Mouse (Mus musculus): ENCODE results near the gene Spef1. TPM values are rescaled to one million over a fixed set of nuclear protein-coding genes. Genes with fewer than 3 reads are reported as not detected.

Gene Spef1
- total RNA-seq, 2 experiments from 2014 or later: 5.7 to 6.2 TPM

DNA sequence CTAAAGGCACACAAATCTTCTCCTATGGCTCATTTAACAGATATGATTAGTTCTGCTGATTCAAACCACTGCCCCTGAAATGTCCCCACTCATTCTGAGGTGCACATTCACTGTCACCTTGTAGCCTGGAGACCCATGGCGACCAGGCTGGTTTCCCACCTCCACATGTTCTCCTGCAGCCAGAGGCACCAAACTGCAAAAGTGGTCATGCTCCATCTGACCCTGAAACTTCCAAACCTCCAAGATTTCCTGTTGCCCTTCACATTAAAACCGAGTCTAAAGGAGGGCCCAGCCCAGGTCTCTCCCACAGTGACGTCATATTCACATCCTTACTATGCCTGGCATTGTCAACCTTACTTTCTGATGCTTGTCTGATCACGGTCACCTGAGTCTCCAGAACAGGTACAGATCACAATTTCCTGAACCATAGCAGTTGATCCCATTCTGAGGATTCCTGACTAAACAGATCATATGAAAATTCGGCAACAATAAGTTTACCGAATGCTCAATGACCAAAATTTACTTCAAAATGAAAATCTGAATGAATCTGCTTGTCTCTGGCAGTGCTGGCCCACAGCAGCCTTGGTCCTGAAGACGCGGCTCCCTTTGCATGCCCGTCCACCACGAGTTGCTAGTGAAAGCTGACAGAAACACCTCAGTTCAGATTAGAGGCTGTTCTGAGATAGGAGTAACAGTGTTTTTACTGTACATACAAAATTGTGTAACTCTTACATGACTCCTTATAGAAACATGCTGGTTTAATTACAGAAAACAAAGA is 54.8 kb downstream of the Spef1 start:
- peak in 1 of 2 experiments; percentile 2 for DNase-seq
- intact Hi-C loops (cut with DNase I): no loop called here

DNA sequence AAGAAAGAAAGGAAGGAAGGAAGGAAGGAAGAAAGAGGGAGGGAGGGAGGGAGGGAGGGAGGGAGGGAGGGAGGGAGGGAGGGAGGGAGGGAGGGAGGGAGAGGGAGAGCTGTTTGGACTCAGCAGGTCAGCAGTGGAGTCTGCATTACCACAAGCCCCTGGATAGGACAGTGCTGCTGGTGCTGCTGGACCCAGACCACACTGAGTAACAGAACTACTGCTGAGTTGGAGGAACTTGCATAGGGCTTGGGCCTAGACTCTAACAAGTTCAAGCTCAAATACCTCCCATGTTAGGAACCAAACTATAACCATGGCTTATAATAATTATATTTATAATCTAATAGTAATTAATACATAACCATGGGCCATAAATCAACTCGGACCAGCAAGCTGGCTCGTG is 56.2 kb downstream of the Spef1 start:
- intact Hi-C loops (cut with DNase I): no loop called here

GRCm38 (mm10) chr2:131129836-131130235 is 57.2 kb downstream of the Spef1 start:
- intact Hi-C loops (cut with DNase I): no loop called here
- DNase-seq: peak in 1 of 2 experiments; percentile 36

More for the DNA sequence above, 56.2 kb downstream of the Spef1 start:
- peak in 1 of 2 experiments; percentile 0 for DNase-seq

DNA sequence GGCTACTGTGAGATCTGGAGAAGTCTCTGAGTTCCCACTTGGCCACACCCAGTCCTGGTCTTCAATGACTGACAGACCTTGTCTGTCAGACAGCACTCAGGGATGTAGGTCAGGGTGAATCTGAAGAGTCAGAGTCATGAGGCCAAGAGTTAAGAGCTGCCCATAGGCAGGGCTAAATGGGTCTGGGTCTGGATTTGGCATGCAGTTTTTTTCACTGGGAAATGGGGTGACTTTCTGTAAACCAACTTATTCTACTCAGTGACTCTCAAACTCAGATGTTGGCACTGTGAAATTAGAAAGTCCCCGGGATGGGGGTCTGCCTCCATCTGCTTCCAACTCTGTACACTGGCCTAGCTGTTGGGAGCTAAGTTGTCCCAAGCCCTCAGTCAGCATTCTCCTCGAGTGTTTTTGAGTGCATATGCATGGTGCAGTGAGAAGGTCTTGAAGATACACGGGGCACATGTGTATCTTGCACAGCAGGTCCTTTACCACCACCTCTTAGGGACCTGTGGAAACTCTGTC is 58.4 kb downstream of the Spef1 start:
- intact Hi-C loops (cut with DNase I): no loop called here
- DNase-seq: no peak

- DNase-seq: no peak
- intact Hi-C loops (cut with DNase I): no loop called here
Observed at GRCm38 (mm10) chr2:131128211-131128610, 58.9 kb downstream of the Spef1 start.

DNA sequence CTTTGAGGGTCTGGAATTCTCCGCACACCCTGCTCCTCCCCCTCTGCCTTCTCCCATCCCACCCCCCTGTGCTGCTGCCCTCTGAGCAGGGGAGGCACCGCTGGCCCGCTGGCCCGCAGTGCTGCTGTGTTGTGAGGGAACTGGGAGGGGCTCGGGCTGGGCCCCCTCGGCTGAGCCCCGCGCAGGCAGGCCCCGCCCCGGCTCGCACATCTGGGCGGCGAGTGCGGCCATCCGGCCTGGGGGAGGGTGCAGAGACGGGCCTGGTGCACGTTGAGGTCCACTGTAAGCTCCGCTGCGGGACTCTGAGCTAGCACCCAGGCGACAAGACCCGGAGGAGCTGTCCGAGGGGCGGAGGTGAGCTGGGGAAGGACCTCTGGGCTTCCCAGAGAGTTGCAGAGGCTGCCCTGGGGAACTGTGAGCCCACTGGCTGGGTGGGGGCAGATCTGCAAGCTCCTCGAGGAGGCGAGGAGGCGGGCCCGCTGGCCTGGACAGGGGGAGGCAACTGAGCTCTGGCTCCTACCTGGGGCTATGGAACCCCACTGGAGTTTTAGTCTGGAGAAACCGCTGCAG is 59.8 kb downstream of the Spef1 start, which contains the start of gene Hspa12b:
Gene Hspa12b, plus strand, starts transcription at position 120 of the 570 bp plus-strand sequence.
- intact Hi-C loops (cut with DNase I): no loop called here
- peak; percentile 76 to 79 for DNase-seq

GRCm38 (mm10) chr2:131125964-131126815 is 60.9 kb downstream of the Spef1 start:
- intact Hi-C loops (cut with DNase I): no loop called here
- peak in 1 of 2 experiments; percentile 5 for DNase-seq

DNA sequence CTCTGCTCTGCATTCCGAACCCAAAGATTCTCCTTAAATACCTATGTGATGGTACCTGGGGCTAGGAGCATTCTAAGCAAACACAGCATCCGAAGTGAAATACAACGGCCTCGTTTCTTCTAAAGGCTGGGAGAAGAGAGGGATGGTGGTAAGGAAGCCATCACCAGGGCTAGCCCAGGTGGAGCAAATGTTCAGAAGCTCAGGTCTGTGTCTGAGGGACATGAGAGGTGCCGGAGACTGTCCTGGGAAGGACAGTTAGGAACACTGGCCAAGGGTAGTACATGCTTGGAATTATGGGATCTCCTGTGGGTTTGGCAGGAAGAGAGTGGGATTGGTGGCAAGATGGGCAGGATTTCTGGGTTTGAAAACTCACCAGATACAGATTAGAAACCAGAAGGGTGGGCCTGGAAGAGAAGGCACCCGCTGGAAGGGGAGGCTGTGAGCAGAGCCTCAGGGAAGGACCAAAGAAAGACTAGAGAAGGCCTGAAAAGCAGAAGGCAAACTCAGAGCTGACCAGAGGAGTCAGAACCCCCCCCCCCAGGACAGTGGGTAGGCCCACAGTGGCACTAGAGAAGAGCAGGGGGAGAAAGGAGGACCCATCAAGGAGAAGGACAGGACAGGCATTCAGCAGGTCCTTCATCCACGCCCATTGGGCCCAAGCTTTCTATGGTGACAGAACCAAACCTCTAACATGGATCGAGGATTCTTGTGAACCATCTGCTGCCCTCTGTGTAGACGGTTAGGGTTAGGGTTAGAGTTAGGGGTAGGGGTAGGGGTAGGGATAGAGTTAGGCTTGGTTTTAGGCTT is 61.7 kb downstream of the Spef1 start:
- DNase-seq: no peak
- intact Hi-C loops (cut with DNase I): no loop called here

DNA sequence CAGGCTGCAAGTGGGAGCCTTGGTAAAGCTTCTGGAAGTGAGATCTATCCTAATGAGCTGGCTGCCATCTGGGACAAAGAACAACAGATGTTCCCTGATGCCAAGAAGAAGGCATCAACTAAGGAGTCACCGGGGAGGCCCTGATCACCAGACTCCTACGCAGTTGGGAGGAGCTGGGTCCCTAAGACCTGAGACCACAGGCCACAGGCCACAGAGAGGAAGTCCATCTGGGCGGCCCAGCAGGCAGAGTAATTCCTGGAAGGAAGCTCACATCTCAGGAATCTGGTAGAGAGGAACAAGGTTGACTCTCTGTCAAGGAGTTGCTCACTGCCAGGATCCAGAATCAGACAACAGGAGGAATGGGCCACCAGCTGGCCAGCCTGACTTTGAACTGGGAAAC is 62.9 kb downstream of the Spef1 start:
- intact Hi-C loops (cut with DNase I): no loop called here
- DNase-seq: peak in 1 of 2 experiments; percentile 39

Other genes starting within 250 kb of the Spef1 start
- gene Gfra4, start 144.2 kb downstream of the Spef1 start, total RNA-seq (2021): 10 to 100 TPM in 1 of 2 experiments, 1 to 10 TPM in 1; 6.9 to 10.4 TPM
- 1 to 10 TPM; 1.7 to 2.2 TPM for gene Adam33, start 123.5 kb downstream of the Spef1 start, total RNA-seq (2021)
- 1 to 10 TPM; 1.9 to 4.6 TPM for gene Siglec1, start 100.5 kb downstream of the Spef1 start, total RNA-seq (2021)
- gene Hspa12b, start 60.0 kb downstream of the Spef1 start, total RNA-seq (2021): 10 to 100 TPM; 32.1 to 44.1 TPM
- gene Gm11037, start 53.8 kb downstream of the Spef1 start, total RNA-seq (2021): not detected
- 10 to 100 TPM in 1 of 2 experiments, 1 to 10 TPM in 1; 9.7 to 12.8 TPM for gene 1700037H04Rik, start 27.2 kb downstream of the Spef1 start, total RNA-seq (2021)
- 10 to 100 TPM; 85.1 to 86.2 TPM for gene Cenpb, start 7.2 kb downstream of the Spef1 start, total RNA-seq (2021)
- 1 to 10 TPM; 6.1 to 7.0 TPM for gene Cdc25b, start 333 bp downstream of the Spef1 start, total RNA-seq (2021)
- 10 to 100 TPM; 31.5 to 36.5 TPM for gene Ap5s1, start 19.8 kb upstream of the Spef1 start, total RNA-seq (2021)
- gene Mavs, start 46.8 kb upstream of the Spef1 start, total RNA-seq (2021): 10 to 100 TPM; 63.9 to 69.7 TPM
- gene Pank2, start 75.2 kb upstream of the Spef1 start, total RNA-seq (2021): 10 to 100 TPM; 20.9 to 25.7 TPM
- gene Rnf24, start 165.6 kb upstream of the Spef1 start, total RNA-seq (2021): 1 to 10 TPM; 2.9 to 3.2 TPM